Mouse (Mus musculus) spleen, postnatal 4 days (tissue): ENCODE measurements at regions not wholly inside any gene's neighbourhood (a gene's known extent, or its start where the extent isn't known, plus 50 kb on each side); places are given as distances from the start of the nearest gene placed in this dataset.

ENCODE experiments used
- DNase-seq, 2 experiments: peaks; one replicate each; pipeline ENCODE4 v3.0.0; 2022; ENCODE audit warnings: low spot score in 2 of 2

DNA sequence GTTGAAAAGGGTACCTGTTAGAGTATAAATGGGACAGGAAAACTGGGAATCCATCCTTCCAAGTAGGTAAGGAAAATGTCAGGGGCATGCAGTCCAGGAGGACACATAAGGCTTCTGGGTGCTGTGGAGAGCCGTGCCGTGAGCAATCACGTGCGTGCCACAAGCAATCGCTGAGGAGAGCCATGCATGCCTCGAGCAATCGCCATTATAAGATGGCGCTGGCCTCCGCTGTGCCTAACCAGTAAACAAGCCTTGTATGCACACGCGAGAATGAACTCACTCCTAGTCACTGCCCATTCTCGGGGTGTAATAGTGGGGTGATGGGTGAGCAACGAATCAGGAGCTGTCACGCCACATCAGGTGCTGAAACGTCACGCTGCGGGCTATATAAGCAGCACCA lies 210.0 kb downstream of the Rchy1 start:
- peak in 1 of 2 experiments; percentile 53 for DNase-seq

DNA sequence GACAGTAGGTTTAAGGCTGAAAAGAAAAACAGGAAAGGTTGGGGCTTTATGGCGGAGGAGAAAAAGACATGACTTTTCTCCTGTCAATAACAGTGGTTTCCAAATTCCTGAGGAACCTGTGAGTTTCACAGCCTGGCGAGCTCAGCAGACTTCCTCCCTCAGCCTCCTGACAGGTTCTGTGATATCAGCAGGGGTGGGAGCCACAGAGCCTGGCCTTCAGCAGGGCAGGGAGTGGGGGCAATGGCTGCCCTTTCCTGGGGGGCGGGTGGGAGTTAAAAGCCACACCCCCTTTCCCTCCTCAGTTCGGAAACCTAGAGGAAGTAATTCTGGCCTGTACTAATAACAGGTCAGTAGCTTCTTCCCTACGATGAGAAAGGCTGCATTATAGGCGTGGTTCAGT lies 211.7 kb downstream of the Rchy1 start:
- DNase-seq, result no peak

DNA sequence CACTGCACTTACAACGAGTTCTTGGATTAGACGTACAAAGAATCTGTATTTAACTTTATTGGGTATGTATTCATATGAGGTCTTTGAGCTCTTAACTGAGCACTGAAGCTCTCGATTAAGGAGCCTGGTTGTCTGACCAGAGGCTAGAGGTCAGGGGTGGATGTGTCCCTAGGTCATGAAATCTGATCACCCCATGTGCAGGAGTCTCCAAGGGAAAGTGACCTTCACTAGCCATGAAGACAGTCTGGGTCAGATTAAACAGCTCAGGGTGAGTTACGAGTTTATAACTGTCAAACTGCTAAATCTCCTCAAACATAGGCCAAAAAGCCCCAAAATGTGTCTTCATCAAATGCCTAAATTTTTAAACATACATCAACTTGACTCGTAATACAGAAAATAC lies 216.8 kb downstream of the Rchy1 start:
- no peak for DNase-seq

DNA sequence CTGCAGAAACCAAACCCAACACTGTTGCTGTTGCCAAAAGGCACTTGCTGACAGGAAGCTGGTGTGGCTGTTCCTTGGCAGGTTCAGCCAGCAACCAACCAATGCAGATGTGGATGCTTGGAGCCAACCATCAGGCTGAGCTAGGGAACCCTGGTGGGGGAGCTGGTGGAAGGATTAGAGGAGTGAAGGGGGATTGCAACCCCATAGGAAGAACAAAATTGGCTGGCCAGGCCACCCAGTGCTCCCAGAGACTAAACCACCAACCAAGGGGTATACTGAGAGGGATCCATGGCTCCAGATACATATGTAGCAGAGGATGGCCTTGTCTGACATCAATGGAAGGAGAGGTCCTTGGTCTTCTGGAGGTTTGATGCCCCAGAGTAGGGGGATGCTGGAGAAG lies 218.5 kb downstream of the Rchy1 start:
- peak in 1 of 2 experiments; percentile 52 for DNase-seq

DNA sequence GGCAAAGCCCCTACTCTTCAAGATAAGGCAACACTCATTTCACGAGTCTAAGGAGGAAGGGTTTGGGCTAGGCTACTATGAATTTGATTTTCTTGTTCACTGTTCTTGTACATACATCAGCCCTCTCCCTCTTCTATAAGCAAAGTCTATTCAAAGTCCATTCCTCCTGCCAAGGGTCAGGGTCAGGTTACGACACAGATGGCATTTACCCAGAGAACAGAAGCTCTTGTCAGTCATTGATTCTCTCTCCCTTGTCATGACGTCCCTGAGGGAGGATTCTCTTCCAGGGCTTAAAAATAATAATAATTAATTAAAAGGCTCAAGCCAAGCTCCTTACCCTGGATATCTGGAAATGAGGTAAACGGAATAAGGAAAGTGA lies 222.7 kb downstream of the Rchy1 start:
- DNase-seq, result no peak

DNA sequence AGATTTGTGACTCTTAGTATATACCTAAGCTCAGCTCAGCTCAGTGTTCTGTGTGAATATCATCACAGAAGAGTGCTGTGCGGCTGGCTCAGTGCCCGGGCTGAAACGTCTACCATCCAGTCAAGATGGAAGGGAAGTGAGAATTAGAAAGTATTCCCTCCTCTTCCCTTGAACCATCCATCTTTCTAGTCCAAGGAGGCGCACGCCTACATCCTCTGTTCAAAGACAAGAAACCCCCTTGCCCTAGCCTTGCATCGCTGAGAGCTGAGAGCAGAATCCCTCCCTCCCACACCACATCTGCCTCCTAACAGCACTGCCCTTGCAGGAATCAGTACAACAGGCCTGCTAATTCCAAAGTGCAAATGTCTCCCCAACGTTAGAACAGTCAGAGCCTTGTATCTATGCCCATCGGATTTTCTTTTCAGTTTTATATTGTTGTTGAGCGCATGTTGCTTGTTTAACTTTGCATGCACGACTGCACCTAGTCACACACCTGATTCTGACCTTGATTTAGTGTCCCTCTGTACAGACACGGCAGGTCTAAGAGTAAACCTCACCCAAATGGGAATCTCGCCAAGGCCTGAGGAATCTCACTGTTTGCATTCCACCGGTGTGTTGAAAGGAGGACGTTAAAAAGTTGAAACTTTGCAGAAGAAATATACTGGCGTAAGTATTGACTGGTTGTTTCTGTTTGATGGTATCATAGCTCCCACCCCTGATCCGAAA lies 222.2 kb downstream of the Parm1 start:
- DNase-seq, result peak in 1 of 2 experiments; percentile 38

DNA sequence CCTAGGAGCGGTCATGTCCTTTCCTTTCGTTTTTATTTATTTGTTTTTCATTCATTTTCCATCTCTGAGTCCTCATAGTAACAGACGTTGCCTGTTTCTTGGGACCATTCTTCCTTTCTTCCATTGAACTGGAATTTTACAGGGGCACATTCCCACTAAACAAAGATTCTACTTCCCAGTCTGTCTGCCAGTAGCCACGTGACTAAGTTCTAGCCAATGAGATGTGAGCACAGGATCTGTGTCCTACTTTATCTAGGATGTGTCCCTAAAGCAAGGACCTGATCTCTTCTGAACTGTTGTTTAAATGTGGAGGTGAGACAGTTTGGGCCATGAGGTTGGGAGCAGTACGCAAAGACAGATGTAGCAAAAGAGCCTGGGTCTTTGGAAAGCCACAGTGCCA lies 214.6 kb downstream of the Parm1 start:
- DNase-seq, result no peak

DNA sequence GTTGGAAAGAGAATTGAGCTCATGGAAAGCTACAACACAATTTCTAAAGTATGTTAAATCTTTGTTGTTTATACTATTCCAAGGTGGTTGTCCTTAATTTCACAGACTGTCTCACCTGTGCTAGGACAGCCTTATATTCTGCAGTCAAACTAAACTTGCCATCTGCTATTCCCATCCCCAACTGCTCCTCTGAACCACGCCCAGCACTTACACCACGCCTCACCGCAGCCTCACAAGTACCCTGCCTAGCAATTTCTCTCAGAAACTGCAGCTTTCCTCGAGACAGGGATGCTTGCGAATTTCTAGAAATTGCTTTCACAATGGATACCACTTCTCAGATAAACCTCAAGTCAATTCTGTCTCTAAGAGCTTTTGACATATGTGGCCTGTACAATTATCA lies 213.7 kb downstream of the Parm1 start:
- DNase-seq, result no peak

DNA sequence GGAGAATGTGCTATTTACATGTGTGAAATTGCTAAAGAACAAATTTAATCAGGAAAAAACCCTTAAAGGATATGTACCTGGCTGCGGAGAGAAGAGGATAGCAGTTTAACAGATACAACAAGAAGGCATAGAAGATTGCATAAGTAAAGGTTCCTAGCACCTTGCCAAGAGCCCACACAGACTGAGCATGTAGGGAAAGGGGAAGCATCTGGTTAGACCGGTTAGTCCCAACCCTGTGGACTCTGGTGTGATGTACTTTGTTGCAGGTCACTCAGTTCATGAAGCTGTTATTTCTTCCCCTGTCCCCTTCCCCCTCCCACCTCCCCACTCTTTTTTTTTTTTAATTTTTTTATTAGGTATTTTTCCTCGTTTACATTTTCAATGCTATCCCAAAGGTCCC lies 212.5 kb downstream of the Parm1 start:
- no peak for DNase-seq

DNA sequence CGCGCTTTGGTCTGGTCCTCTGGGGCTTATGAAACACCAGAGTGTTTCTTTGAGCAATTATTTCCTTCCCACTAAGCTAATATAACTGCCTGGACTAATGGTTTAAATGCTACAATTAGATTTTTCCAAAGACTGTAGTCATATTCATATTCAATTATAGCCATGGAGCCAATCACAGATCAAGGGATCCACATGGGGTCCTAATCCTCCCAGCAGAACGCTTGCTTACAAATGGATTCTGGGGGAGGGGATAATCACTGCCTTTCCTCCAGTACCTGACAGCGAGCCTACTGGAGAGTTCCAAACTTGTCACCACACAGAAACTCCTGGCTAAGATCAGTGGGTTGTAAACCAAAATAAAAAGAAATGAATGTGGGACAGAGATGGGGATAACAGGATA lies 212.0 kb downstream of the Parm1 start:
- no peak for DNase-seq

DNA sequence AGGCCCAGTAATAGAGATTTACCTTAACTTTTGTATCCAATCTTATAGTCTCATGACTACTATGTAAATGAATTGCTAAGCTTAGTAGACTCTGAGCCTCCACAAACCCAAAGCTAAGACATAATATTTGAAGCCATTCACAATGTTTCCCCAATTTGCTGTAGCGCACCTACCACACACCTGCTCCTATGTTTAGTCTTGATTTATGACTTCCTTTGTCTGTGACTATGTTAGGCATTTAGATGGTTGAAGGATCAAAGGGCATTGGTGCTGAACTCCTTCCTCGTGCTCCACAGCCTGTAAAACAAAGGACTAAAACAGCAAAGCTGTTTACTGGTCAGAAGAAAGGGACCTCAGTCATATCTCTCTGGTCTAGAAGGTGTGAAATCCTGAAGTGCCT lies 210.0 kb downstream of the Parm1 start:
- DNase-seq, result no peak

DNA sequence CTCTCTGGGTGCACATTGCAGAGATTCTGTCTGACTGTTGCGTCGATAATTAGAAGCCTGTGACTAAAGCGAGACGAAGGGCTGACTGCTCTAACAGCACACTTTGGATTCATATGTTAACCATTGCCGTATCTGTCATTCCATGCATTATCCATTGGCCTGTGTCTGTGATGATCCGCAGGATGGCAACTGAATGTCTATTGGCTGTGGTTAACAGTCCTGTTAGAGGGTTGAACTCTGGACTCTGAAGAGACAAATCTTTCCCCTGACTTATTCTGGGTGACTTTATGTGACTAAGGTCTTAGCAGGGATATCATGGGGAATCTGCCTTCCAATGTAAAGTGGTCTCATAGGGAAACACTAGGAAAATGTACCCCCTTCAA lies 208.7 kb downstream of the Parm1 start:
- no peak for DNase-seq

DNA sequence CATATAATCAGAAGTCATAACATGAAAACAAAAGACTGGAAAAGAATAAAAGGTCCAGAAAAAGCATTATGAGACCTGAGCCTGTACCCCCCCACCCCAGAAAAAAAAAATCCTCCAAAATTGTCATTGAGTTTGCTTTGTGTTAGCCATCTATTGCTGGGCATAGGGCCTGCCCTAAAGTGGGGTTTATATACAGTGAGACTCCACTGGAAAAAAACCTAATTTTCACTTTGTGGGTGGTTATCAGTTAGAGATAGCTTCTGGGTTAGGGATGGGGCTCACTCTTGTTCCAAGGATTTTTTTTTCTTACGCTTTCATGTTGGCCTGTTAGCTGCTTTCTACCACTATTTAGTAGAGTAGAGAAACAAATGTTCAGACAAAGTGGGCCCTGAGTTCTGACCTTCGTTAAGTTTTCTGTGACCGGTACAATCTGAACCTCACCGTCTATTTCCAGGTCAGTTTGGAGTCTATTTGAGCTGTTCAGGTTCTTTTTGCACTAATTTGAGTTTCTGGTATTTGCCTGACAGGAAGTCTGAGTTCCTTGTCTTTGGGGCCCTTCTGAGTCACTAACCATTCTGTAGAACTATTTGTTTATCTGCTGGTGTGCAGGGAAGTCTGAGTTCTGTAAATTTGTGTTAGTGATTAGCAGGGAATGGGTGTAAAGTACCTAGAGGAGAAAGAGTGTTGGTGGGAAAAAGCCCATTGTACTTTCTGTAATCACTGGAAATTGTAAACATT lies 208.1 kb downstream of the Parm1 start:
- no peak for DNase-seq

DNA sequence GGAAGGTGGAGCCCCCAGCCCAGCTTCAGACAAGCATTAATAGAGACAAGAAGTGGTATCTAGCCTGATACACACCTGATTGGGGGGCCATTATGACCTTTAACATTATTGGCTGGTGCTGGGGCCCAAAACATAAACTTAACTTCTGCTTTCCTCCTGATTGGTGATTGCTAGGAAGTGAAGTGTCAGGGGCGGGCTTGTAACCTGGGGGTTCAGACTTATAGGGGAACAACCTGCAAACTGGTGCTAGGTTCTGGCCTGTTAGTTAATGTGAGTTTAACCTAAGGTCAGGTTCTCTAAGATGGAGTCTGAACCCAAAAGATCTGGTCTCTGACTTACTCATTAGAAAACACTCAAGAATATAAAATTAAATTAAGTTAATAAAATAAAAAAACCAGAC lies 207.5 kb downstream of the Parm1 start:
- no peak for DNase-seq

DNA sequence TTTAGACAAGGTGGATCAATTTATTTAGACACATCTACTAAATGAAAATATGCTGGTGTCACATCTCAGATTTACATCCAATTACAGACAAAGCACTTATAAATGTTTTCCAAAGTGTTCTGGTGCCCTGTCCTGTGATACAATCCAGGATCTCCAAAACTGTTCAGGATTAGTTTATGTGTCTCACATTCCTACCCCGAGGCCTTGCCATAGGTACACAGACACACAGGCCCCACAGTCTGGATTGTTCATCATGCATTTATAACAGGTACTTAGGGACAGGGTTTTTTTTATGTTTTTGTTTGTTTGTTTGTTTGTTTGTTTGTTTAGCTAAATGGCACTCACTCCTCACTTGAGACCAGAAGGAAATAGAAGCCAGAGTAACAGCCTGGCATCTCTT lies 206.0 kb downstream of the Parm1 start:
- no peak for DNase-seq

DNA sequence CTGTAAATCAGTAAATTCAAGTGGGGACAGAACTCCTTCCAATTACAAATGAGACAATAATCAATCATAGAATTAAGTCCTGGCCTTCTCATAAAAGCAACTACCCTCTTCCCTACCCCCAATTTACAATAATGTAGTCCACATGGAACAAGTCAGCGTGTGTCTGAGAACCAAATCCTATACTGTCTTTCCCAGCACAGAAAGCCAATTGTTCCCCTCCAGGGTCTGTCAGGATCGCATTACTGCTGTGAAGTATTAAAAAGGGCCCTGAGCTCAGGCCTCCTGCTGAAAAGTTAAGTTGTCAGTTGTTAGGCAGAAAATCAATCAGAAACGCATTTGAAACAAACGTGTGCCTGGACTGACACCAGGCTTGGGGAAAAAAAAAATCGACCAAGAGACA lies 205.6 kb downstream of the Parm1 start:
- DNase-seq, result no peak

DNA sequence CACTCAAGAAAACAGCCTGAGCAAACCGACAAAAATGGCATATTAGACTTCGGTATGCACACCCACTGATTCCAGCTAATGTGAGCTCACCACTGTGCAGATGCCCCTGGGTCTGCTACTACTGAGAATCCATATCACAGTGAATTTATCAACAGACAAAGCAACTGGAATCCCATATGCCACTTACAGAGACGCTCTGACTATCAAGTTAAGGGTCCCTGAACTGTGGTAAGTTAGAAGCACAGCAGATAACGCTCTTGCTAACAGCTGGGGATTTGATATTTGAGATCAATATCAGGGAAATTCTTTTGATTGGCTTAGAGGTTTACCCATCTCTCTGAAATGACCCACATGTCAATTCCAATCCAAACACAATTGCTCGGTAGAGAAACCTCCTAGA lies 205.0 kb downstream of the Parm1 start:
- DNase-seq, result no peak

DNA sequence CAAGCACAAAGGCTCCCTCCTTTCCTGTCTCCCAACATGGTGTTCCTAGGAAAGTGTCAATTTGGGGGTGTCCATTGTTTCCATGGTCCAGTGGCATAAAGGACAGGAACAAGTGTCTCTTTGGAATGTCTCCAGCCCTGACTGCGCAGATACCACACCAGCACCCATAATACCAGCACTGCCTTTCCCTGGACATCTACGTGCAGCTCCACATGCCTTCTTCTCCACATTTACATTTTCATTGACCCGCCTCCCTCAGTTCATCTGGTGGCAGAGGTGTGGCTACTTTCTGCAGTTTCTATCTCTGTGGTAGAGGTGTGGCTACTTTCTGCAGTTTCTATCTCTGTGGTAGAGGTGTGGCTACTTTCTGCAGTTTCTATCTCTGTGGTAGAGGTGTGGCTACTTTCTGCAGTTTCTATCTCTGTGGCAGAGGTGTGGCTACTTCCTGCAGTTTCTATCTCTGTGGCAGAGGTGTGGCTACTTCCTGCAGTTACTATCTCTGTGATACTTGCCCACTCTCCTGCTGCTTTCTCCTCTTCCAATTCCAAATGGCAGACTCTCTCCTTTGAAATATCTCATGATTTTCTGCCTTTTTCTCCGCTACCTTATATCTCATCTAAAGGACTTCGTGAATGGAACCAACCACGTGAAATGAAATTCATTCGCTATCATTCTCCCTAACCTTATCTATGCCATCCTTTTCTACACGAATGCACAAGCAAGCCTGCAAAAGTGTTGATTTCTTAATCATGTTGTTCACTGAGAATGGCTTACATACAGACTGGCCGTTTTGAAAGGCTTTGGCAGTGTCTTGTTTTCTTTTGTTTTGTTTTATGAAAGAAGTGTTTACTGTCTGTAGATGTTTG lies 204.0 kb downstream of the Parm1 start:
- DNase-seq, result no peak

DNA sequence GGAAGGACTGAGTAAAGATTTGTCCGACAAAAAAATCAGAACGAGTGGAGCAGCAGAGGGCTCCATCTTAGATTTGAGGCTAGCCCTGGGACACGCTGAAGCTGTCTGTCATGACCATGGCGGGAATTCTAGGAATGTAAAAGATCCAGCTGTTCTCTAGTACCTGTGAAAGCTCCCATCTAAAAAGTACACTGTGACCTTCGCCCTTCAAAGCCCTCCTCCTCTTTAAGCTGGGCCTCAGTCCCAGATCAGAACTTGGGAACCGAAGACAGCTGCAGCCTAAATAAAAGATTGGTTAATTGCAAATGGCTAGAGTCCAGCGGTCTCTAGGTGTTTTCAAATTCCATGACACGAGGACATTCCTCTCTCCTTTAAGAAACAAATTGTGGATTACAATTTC lies 195.6 kb downstream of the Parm1 start:
- DNase-seq, result no peak

DNA sequence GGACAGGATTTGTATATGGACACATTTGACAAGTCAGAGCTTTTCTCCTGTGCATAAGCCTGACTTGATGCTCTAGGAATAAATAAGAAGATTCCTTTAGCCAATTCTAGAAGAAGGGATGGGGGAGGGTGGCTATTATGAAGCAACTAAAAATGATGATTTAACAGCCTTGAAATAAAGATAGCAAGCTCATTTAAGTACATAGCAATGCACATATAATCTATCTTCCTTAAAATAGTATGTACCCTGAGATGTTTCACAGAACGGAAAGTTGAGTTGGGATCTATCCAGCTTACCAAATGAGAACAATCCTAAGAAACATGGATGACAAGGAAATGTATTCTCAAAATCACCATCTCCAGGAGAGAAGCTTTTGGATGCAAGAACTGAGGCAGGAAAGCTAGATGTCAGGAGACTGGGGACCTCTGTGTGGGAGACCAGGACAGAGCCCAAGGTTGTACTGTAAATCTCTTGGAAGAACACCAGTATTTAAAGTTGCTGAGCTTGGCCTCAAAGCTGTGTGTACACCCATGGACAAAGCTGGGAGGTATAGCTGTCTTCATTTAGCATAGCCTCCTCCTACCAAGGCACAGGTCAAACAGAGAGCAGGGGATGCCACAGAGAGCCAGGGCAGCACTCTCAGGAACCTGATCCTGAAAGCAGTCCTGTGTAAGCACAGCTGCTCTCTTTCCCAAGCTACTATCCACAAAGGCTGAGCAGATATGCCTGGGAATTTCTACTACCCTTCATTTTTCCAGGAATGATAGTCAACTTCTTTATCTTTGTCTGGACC lies 192.3 kb downstream of the Parm1 start:
- no peak for DNase-seq

DNA sequence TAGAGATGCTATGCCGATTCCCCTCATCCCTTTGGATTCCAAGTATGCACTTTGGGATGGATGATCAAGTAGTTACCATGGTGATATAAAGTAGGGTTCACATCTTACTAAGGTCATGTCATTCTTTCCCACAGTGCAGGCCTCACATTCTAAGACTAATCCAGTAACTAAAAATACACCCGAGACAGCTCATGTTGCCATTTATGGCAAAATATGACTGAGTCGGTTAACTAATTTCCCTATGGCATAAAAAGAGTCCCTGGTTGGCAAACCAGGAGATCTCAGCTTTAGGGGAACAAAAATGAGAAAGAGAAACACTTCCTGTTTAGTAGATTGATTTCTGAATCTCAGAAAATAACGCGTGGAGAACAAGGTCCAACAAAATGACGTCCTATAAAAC lies 190.7 kb downstream of the Parm1 start:
- no peak for DNase-seq

DNA sequence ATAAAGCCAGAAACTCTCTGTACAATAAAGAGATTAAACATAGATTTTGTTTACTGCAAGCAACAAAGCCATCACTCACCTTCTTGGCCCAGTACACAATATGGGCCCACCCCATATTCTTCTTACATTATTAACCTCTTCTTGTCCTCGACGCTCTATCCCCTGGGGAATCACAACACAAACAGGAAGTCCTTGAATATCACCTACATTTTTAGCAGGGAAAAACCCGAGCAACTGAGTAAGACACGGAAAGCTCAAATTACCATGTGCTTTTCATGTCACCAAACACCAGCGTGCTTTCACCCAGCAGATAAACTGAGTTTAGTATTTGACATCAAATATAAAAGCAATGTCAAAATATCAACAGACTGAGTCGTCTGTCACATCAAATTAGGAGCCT lies 179.7 kb downstream of the Parm1 start:
- DNase-seq, result no peak
